Mouse (Mus musculus) stomach, embryonic 16.5 days (tissue): ENCODE results near the gene Ppp1r16b. TPM values are rescaled to one million over a fixed set of nuclear protein-coding genes. Genes with fewer than 3 reads are reported as not detected.
A peak's percentile ranks its signal among the peaks of the same experiment; 100 is the strongest.

Source experiments
- ATAC-seq: fragments of 200-750 bp; cut with Nextera tagmentation; 2 replicates; pipeline ENCODE4 v1.8.0; 2017; ENCODE audit warnings: moderate number of reproducible peaks, moderate TSS enrichment; ENCODE audit not compliant: insufficient read depth, low FRiP score
- H3K27ac ChIP-seq: fragments of 300-500 bp; sonication (generic); 2 replicates; pipeline ENCODE4 v1.5.1; 2014; ENCODE audit warnings: low read length
- H3K27me3 ChIP-seq: fragments of 300-500 bp; sonication (generic); 2 replicates; pipeline ENCODE4 v1.6.1; 2014; ENCODE audit warnings: low read length, control low read depth, mixed read lengths; ENCODE audit not compliant: control insufficient read depth, insufficient read depth
- H3K36me3 ChIP-seq: fragments of 300-500 bp; sonication (generic); 2 replicates; pipeline ENCODE4 v1.6.1; 2014; ENCODE audit warnings: low read length; ENCODE audit not compliant: control insufficient read depth, insufficient read depth
- H3K4me1 ChIP-seq: fragments of 300-500 bp; sonication (generic); 2 replicates; pipeline ENCODE4 v1.6.1; 2014; ENCODE audit warnings: low read length, control low read depth, mixed read lengths; ENCODE audit not compliant: control insufficient read depth, insufficient read depth
- H3K4me2 ChIP-seq: fragments of 300-500 bp; sonication (generic); 2 replicates; pipeline ENCODE4 v1.6.1; 2014; ENCODE audit warnings: low read depth, low read length, mixed read lengths
- H3K4me3 ChIP-seq: fragments of 300-500 bp; sonication (generic); replicated peaks from 2 replicates; pipeline ENCODE4 v1.5.1; 2014; ENCODE audit warnings: mild to moderate bottlenecking, low read length
- H3K9ac ChIP-seq: fragments of 300-500 bp; sonication (generic); 2 replicates; pipeline ENCODE4 v1.6.1; 2014; ENCODE audit warnings: low read length
- H3K9me3 ChIP-seq: fragments of 300-500 bp; sonication (generic); replicated peaks from 2 replicates; pipeline ENCODE4 v1.6.1; 2016; ENCODE audit warnings: low read length, control low read depth; ENCODE audit not compliant: control insufficient read depth
- WGBS: fragments of 180-500 bp; shearing (Covaris S2); extraction: QIAGEN DNeasy Blood & Tissue Kit; methylation state at CpG from one replicate; pipeline ENCODE4 v1.1.7; 2014; 5-methylcytosine and 5-hydroxymethylcytosine counted together
- polyA plus RNA-seq: library from polyadenylated mRNA; unstranded; fragments of >200 nt; fragmentation: Nextera tagmentation; extraction: Ambion mirVana; gene quantifications from 2 replicates; pipeline ENCODE4 v1.2.1, GENCODE M21; 2015

Ppp1r16b gene
- polyA plus RNA-seq, 1 experiment from 2014 or later: 4.1 TPM

DNA sequence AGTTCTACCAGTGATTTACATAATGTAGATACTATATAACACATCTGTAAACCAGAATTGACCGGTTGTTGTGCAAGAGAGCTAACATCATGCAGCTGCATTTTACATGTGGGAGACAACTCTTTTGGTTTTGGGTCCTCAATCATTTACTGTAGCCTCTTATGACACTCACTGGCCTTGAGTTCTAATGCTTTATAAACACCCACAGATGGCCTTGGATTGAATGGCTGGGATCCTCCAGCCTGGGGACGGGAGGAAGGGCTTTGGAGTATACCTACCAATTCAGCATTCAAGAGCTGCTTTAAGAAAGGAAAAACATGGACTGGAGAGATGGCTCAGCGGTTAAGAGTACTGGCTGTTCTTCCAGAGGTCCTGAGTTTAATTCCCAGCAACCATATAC lies 5.9 kb upstream of the Ppp1r16b start:
- Histone ChIP-seq H3K36me3 (no peaks in the 10 kb centered on the region), H3K4me1 (peaks cover 4% of the 10 kb centered on the region; the same call in 1 of the 2 replicates), H3K27me3 (no peaks in the 10 kb centered on the region), H3K9me3 (no peaks in the 10 kb centered on the region), H3K4me2 (no peak overlapping the region), H3K4me3 (no peak overlapping the region), H3K9ac (no peak overlapping the region), H3K27ac (peak overlapping the region; percentile 74)
- 49% methylated on average over 3 of the region's 3 CpGs for WGBS
- ATAC-seq: peak; percentile 17; the same call in 1 of the 2 replicates

DNA sequence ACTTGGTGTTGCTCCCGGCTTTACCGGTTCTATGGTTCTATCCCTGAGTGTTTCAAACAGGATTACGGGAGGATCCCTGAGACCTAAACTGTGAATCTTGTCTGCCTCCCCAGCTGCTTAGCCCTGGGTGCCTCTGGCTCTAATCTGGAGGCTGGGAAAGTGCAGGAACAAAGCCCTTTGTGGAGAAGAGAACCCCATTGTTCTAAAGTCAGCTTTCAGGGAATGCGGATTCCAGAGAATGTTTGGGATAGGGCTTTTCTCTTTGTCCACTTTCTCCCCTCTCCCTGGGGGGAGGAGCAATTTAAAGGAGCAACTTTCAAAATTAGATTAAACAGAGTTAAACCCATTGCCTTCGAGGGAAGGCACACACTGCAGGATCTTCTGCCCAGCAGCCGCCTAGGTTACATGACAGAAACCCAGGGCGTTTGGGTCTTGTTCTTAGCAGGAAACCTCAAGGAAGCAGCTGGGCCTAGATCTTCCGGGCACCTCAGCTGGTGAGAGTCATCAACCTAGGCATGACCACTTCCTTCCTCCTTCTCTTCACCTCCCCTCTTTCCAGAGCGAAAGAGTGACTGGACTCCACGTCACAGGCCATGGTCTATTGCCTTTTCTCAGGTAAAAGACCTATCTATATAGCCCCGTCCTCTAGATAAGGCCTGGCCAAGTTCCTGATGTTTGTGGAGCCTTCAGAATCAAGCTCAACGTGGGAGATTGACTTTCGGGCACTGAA lies 1.0 kb downstream of the Ppp1r16b start:
- WGBS: 50% methylated on average over 13 of the region's 13 CpGs
- no peak for ATAC-seq
- no peaks in the 10 kb centered on the region for H3K36me3 ChIP-seq
- no peaks in the 10 kb centered on the region for H3K9me3 ChIP-seq
- no peak overlapping the region for H3K27ac ChIP-seq
- H3K4me2 ChIP-seq: no peak overlapping the region
- no peak overlapping the region for H3K9ac ChIP-seq
- H3K27me3 ChIP-seq: peaks cover 49% of the 10 kb centered on the region
- peaks cover 6% of the 10 kb centered on the region; the same call in 1 of the 2 replicates for H3K4me1 ChIP-seq
- H3K4me3 ChIP-seq: no peak overlapping the region

DNA sequence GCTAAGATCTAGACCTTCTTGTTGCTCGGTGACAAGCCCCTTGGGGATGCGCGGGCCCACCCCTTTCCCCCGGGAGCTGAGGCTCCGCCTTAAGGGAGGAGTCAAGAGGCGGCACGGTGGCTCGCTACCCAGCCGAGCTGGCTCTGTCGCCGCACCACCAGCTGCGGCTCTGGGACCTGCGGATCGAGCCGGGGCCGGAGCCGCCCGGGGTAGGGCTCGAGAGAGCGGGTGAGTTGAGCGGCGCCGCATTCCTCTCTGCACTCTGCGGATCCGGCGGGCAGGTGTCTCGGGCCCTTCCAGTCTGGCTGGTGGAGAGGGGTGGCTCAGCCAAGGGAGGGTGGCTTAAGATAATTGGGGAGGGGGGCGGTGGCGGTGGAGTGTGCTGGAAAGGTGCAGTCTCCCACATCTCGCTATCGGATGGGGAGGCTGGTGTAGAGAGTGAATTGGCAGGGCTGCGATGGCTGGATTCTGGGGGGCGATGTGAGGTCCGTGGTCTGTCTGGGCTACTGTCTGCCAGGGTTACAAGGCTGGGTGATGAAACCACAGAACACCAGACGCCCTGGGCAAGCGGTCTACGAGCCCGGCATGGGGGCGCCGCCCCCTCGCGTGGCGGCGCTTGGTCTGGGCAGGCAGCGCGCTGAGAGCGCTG lies 1.9 kb downstream of the Ppp1r16b start:
- peak; percentile 49; the same call in 1 of the 2 replicates for ATAC-seq
- H3K27ac ChIP-seq: no peak overlapping the region

DNA sequence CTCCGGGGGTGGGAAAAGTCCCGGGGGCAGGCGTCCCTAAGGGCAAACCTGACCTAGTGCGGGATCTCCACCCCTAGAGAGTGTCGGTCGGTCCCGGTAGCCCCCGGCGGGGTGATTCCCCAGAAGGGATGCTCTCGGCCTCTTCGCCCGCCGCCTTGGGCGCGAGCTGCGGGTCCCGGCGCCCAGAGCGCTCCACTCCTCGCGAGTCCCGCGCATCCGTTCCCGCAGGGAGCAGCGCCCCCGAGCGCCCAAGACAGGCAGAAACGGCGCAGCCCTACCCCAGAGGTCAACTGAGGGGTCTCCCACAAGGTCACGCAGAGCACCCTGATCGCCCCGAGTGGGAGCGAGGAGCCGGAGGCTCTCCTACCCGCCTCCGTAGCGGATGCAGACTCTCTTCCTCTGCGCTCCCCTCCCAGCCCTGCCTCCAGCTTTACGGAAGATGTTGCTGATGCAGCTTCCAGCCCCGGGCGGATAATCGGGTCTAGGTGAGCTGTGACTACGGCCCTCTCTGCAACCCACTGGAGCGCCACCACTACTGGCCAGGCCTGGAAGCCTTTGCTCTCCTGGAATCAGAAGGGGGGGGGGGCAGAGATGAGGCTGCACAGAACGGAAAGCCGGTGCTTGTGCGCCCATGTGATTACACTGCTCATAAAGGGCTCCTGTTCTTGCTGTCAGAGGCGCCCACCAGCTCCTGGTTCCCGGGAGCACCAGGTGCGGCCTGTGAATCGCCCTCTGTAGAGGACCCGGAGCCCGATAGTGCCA lies 2.7 kb downstream of the Ppp1r16b start:
- H3K27ac ChIP-seq: no peak overlapping the region
- H3K36me3 ChIP-seq: no peaks in the 10 kb centered on the region
- peaks cover 6% of the 10 kb centered on the region; the same call in 1 of the 2 replicates for H3K4me1 ChIP-seq
- H3K4me2 ChIP-seq: peak overlapping the region; percentile 67
- no peak for ATAC-seq
- peak overlapping the region; percentile 59 for H3K9ac ChIP-seq
- H3K4me3 ChIP-seq: peak overlapping the region; percentile 48
- H3K9me3 ChIP-seq: no peaks in the 10 kb centered on the region; the same call in 1 of the 2 replicates
- 1% methylated on average over 54 of the region's 54 CpGs for WGBS
- H3K27me3 ChIP-seq: peaks cover 49% of the 10 kb centered on the region

More for the DNA sequence above, 1.9 kb downstream of the Ppp1r16b start:
- Histone ChIP-seq H3K9ac (peak overlapping the region; percentile 59), H3K4me1 (peaks cover 6% of the 10 kb centered on the region; the same call in 1 of the 2 replicates), H3K36me3 (no peaks in the 10 kb centered on the region), H3K4me3 (peak overlapping the region; percentile 48), H3K4me2 (peak overlapping the region; percentile 67), H3K9me3 (no peaks in the 10 kb centered on the region; the same call in 1 of the 2 replicates), H3K27me3 (peaks cover 49% of the 10 kb centered on the region)
- WGBS: under 1% methylated on average over 46 of the region's 47 CpGs

DNA sequence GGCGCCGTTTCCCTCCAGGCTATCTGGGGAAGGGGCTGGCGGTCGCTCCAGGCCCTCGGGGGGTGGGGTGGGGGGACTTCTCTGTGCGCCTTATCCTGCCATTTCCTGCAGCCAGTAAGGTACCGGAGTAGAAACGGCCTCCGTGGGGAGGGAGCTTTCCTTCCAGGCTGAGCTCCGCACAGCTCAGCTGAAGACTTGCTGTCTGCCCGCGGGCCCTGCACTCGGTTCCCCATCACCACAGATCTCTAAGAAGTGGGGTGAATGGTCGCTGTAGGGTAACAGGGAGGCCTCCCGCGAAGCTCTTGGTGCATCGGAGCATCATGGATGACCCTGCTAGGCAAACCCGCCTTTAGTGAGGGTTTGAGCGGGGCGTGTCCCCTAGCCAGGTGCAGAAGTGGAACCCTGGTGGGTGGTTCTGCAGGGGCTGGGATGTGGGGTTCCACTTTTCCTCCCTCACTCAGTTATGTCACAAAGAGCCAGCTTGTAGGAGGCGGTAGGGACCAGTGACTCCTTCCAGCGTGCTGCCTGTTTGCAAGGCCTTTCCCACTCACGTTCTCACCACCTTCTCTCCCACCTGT lies 3.3 kb downstream of the Ppp1r16b start:
- Histone ChIP-seq H3K4me2 (peak overlapping the region; percentile 67), H3K27ac (no peak overlapping the region), H3K4me1 (peaks cover 11% of the 10 kb centered on the region; the same call in 1 of the 2 replicates), H3K36me3 (no peaks in the 10 kb centered on the region), H3K9ac (peak overlapping the region; percentile 59; the same call in 1 of the 2 replicates), H3K9me3 (no peaks in the 10 kb centered on the region; the same call in 1 of the 2 replicates), H3K27me3 (peaks cover 49% of the 10 kb centered on the region), H3K4me3 (peak overlapping the region; percentile 48)
- ATAC-seq: no peak
- 13% methylated on average over 23 of the region's 23 CpGs for WGBS

DNA sequence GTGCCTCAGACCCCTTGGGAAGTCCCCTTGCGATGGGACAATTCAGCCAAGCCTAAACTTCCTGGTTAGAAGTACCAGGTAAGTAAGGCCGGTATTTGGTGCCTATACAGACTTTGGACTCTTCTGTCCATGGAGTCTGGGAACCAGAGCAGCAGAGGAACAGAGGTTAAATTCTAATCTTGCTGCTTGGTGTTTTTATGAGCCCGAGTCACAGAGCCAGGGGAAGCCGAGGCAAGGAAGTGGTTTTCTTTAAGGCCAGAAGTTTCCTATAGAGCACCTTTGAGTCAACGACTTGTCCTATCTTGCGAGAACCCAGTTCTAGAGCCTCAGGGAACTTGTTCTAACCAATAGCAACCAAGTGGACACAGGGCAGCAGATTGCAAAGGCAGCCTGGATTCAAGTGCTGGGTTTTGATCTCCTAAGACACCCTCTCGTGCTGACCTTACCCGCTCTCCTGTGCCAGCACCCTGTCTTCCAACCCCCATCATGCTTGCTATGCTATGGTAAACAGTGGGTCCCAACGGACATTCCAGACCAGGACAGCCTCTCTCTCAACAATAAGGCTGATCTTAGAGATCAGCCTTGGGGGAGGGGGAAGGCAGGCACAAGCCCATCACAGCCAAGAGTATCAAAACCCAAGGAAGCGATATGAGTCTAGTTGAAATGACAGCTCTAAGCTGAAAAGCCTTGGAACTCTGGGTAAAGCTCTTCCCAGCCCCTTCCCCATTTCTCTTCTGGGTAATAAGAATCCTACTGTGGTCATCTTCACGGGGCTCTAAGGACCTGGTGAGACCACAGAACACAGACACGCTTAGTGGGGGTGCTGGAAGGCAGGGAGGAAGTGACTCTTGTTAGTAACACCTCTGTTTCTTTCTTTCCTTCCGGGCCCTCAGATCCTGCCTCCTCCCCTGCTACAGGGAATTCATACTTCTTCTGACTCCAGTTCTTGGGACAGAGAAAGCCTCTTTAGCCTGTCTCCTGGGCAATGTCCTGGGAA lies 4.3 kb downstream of the Ppp1r16b start:
- Histone ChIP-seq H3K4me1 (peaks cover 12% of the 10 kb centered on the region; the same call in 1 of the 2 replicates), H3K27me3 (peaks cover 49% of the 10 kb centered on the region), H3K9ac (no peak overlapping the region), H3K4me3 (no peak overlapping the region), H3K27ac (no peak overlapping the region), H3K9me3 (no peaks in the 10 kb centered on the region; the same call in 1 of the 2 replicates), H3K4me2 (no peak overlapping the region), H3K36me3 (no peaks in the 10 kb centered on the region)
- WGBS: 59% methylated on average over 13 of the region's 13 CpGs
- no peak for ATAC-seq

DNA sequence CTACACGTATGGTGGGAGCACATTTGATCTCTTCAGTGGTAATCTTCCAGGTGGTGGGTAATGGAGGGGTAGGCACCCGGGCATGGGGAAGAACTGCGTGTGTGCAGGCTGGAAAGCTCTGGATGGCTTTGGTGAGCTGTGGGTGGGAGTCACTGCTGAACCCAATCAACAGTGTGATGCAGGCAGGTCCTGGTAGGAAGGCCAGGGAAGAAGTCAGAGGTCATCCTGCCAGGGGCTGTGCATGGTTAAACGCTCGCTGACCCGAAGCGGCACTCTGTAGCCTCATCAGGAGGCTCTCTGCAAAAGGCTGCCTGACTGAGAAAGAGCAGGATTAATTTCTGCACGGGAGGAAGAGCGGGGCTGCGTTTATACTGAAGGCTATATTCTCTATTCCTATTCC lies 5.4 kb downstream of the Ppp1r16b start:
- Histone ChIP-seq H3K36me3 (no peaks in the 10 kb centered on the region), H3K27ac (no peak overlapping the region), H3K4me1 (peaks cover 15% of the 10 kb centered on the region; the same call in 1 of the 2 replicates), H3K27me3 (peaks cover 45% of the 10 kb centered on the region), H3K4me3 (no peak overlapping the region), H3K9ac (no peak overlapping the region), H3K9me3 (no peaks in the 10 kb centered on the region; the same call in 1 of the 2 replicates), H3K4me2 (no peak overlapping the region)
- ATAC-seq: no peak
- 57% methylated on average over 10 of the region's 10 CpGs for WGBS

DNA sequence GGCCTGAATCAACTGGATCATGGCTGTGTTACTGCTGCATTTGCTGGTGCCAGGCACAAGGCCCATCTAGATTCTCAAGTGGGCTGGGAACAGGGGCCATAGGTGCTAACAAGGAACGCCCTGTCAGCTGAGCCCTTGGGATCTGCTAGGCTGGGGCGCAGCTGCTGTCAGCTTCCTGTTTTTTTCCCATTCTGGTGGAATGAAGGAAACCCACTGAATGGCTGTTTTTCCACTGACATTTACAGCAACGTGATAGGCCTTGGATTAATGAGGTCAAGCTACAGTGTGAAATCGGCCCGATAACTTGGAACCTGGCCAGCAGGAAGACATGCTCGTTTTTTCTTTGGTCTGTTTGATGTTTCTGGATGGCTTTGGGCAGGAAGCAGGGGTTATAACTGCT lies 7.6 kb downstream of the Ppp1r16b start:
- Histone ChIP-seq H3K9ac (no peak overlapping the region), H3K27me3 (peaks cover 24% of the 10 kb centered on the region), H3K27ac (no peak overlapping the region), H3K4me3 (no peak overlapping the region), H3K9me3 (no peaks in the 10 kb centered on the region; the same call in 1 of the 2 replicates), H3K4me1 (peaks cover 11% of the 10 kb centered on the region; the same call in 1 of the 2 replicates), H3K36me3 (no peaks in the 10 kb centered on the region), H3K4me2 (no peak overlapping the region)
- ATAC-seq: peak; percentile 34; the same call in 1 of the 2 replicates
- WGBS: 12% methylated on average over 6 of the region's 6 CpGs
